Mouse (Mus musculus): ENCODE measurements around the gene Etl4. TPM values are rescaled to one million over a fixed set of nuclear protein-coding genes. Genes with fewer than 3 reads are reported as not detected.
"Not testable (repeated sequence)": the region's sequence is repeated elsewhere in the genome, so short reads cannot be mapped to it uniquely, and the experiment has no call there.

Gene Etl4
- polyA plus RNA-seq, 1 experiment from 2014 or later, result 33.4 TPM

- H3K36me3 ChIP-seq (ENCODE audit: insufficient read depth), result no peaks in the 10 kb centered on the region
- no peaks in the 10 kb centered on the region for H3K27me3 ChIP-seq (ENCODE audit: insufficient read depth, low read length)
- no peaks in the 10 kb centered on the region for H3K9me3 ChIP-seq (ENCODE audit: low read depth, low read length)
- WGBS, result 80% methylated on average over 3 of the region's 3 CpGs
- no peaks in the 10 kb centered on the region for H3K4me1 ChIP-seq (ENCODE audit: insufficient read depth)
- H3K4me3 ChIP-seq (ENCODE audit: low read depth, low read length), result no peak overlapping the region
- no peak overlapping the region for H3K9ac ChIP-seq
- DNase-seq, result no peak
- no peak overlapping the region for H3K4me2 ChIP-seq
- ATAC-seq (ENCODE audit: insufficient read depth), result no peak
- no peak overlapping the region for H3K27ac ChIP-seq (ENCODE audit: low read depth)
- TF ChIP-seq CTCF (IDR thresholded peaks at IDR 0.05; ENCODE audit: low read depth), result no peak
These were observed 758.3 kb downstream of the Etl4 start for GRCm38 (mm10) chr2:20667876-20668275.

GRCm38 (mm10) chr2:20668276-20669030, 758.9 kb downstream of the Etl4 start:
- not testable (repeated sequence) for H3K27me3 ChIP-seq (ENCODE audit: insufficient read depth, low read length); H3K9me3 ChIP-seq (ENCODE audit: low read depth, low read length); H3K9ac ChIP-seq; H3K27ac ChIP-seq (ENCODE audit: low read depth); H3K4me2 ChIP-seq; H3K4me3 ChIP-seq (ENCODE audit: low read depth, low read length); H3K4me1 ChIP-seq (ENCODE audit: insufficient read depth); H3K36me3 ChIP-seq (ENCODE audit: insufficient read depth); ATAC-seq (ENCODE audit: insufficient read depth); DNase-seq
- 88% methylated on average over 12 of the region's 12 CpGs for WGBS

- no peak overlapping the region for H3K27ac ChIP-seq (ENCODE audit: low read depth)
- 68% methylated on average over 4 of the region's 4 CpGs for WGBS
- DNase-seq (no peak), ATAC-seq (ENCODE audit: insufficient read depth) (no peak)
- no peaks in the 10 kb centered on the region for H3K4me1 ChIP-seq (ENCODE audit: insufficient read depth)
- no peaks in the 10 kb centered on the region for H3K9me3 ChIP-seq (ENCODE audit: low read depth, low read length)
- no peak for TF ChIP-seq CTCF (IDR thresholded peaks at IDR 0.05; ENCODE audit: low read depth)
- H3K4me2 ChIP-seq, result no peak overlapping the region
- H3K27me3 ChIP-seq (ENCODE audit: insufficient read depth, low read length), result no peaks in the 10 kb centered on the region
- no peaks in the 10 kb centered on the region for H3K36me3 ChIP-seq (ENCODE audit: insufficient read depth)
- H3K4me3 ChIP-seq (ENCODE audit: low read depth, low read length), result no peak overlapping the region
- H3K9ac ChIP-seq, result no peak overlapping the region
These were observed 759.8 kb downstream of the Etl4 start for GRCm38 (mm10) chr2:20669367-20669766.

GRCm38 (mm10) chr2:20671546-20672255, 762.1 kb downstream of the Etl4 start:
- Histone ChIP-seq H3K9ac (no peak overlapping the region), H3K27me3 (ENCODE audit: insufficient read depth, low read length) (no peaks in the 10 kb centered on the region), H3K36me3 (ENCODE audit: insufficient read depth) (no peaks in the 10 kb centered on the region), H3K27ac (ENCODE audit: low read depth) (no peak overlapping the region), H3K4me2 (no peak overlapping the region), H3K4me1 (ENCODE audit: insufficient read depth) (no peaks in the 10 kb centered on the region), H3K9me3 (ENCODE audit: low read depth, low read length) (no peaks in the 10 kb centered on the region), H3K4me3 (ENCODE audit: low read depth, low read length) (no peak overlapping the region)
- no peak for ATAC-seq (ENCODE audit: insufficient read depth)
- TF ChIP-seq CTCF (IDR thresholded peaks at IDR 0.05; ENCODE audit: low read depth), result no peak
- WGBS, result 57% methylated on average over 13 of the region's 13 CpGs
- DNase-seq, result no peak

GRCm38 (mm10) chr2:20672281-20672680, 762.7 kb downstream of the Etl4 start:
- H3K9me3 ChIP-seq (ENCODE audit: low read depth, low read length), result no peaks in the 10 kb centered on the region
- DNase-seq, result no peak
- 86% methylated on average over 7 of the region's 7 CpGs for WGBS
- no peak for TF ChIP-seq CTCF (IDR thresholded peaks at IDR 0.05; ENCODE audit: low read depth)
- no peaks in the 10 kb centered on the region for H3K4me1 ChIP-seq (ENCODE audit: insufficient read depth)
- H3K27ac ChIP-seq (ENCODE audit: low read depth), result no peak overlapping the region
- no peak overlapping the region for H3K9ac ChIP-seq
- H3K36me3 ChIP-seq (ENCODE audit: insufficient read depth), result no peaks in the 10 kb centered on the region
- ATAC-seq (ENCODE audit: insufficient read depth), result no peak
- no peaks in the 10 kb centered on the region for H3K27me3 ChIP-seq (ENCODE audit: insufficient read depth, low read length)
- H3K4me3 ChIP-seq (ENCODE audit: low read depth, low read length), result no peak overlapping the region
- H3K4me2 ChIP-seq, result no peak overlapping the region

GRCm38 (mm10) chr2:20672803-20673603, 763.4 kb downstream of the Etl4 start:
- no peaks in the 10 kb centered on the region for H3K36me3 ChIP-seq (ENCODE audit: insufficient read depth)
- no peak overlapping the region for H3K9ac ChIP-seq
- no peaks in the 10 kb centered on the region for H3K4me1 ChIP-seq (ENCODE audit: insufficient read depth)
- H3K27ac ChIP-seq (ENCODE audit: low read depth), result no peak overlapping the region
- H3K4me2 ChIP-seq, result no peak overlapping the region
- DNase-seq (peak; percentile 83), ATAC-seq (ENCODE audit: insufficient read depth) (peak; percentile 36; the same call in 1 of the 2 replicates)
- H3K4me3 ChIP-seq (ENCODE audit: low read depth, low read length), result no peak overlapping the region
- peak; percentile 87 for TF ChIP-seq CTCF (IDR thresholded peaks at IDR 0.05; ENCODE audit: low read depth)
- 64% methylated on average over 9 of the region's 9 CpGs for WGBS
- no peaks in the 10 kb centered on the region for H3K9me3 ChIP-seq (ENCODE audit: low read depth, low read length)
- no peaks in the 10 kb centered on the region for H3K27me3 ChIP-seq (ENCODE audit: insufficient read depth, low read length)

- no peak for DNase-seq
- WGBS, result 93% methylated on average over 3 of the region's 3 CpGs
- H3K27me3 ChIP-seq (ENCODE audit: insufficient read depth, low read length), result no peaks in the 10 kb centered on the region
These were observed 766.8 kb downstream of the Etl4 start for GRCm38 (mm10) chr2:20676379-20676778.

More at GRCm38 (mm10) chr2:20676379-20676778, 766.8 kb downstream of the Etl4 start:
- TF ChIP-seq CTCF (IDR thresholded peaks at IDR 0.05; ENCODE audit: low read depth), result peak; percentile 47
- H3K36me3 ChIP-seq (ENCODE audit: insufficient read depth), result no peaks in the 10 kb centered on the region
- no peaks in the 10 kb centered on the region for H3K9me3 ChIP-seq (ENCODE audit: low read depth, low read length)
- H3K27ac ChIP-seq (ENCODE audit: low read depth), result no peak overlapping the region
- ATAC-seq (ENCODE audit: insufficient read depth), result no peak
- H3K4me2 ChIP-seq, result no peak overlapping the region
- H3K9ac ChIP-seq, result no peak overlapping the region
- no peaks in the 10 kb centered on the region for H3K4me1 ChIP-seq (ENCODE audit: insufficient read depth)
- H3K4me3 ChIP-seq (ENCODE audit: low read depth, low read length), result no peak overlapping the region

Data from lung, embryonic 14.5 days (tissue).